Mouse (Mus musculus): ENCODE measurements at regions not wholly inside any gene's neighbourhood (a gene's known extent, or its start where the extent isn't known, plus 50 kb on each side); places are given as distances from the start of the nearest gene placed in this dataset.

DNA sequence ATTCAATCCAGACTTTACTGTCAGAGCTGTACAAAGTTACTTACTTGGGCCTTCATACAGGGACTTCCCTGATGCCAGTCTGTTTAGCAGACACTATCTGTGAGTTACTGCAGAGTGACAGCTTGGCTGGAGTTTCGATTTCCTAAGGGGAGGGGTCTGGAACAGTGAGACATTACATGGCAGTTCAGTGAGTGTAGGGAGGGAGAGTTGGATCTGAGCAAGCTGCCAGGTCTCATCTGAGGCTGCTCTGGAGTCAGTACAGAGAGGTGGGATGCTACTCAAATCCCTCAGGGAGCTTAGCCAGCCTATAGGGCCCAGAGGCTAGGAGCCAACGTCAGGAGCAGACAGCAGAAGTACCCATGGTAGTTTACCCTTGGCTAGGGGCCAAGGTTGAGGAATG, 1329.8 kb upstream of the Nr2f1 start:
- H3K9me3 ChIP-seq, result no peaks in the 10 kb centered on the region
- no peaks in the 10 kb centered on the region for H3K27me3 ChIP-seq (replicated peaks)
- H3K4me2 ChIP-seq, result no peak overlapping the region
- ATAC-seq (ENCODE audit: extremely low read depth, insufficient number of reproducible peaks, low FRiP score, low TSS enrichment), result 0 out of 2 replicates have a peak, but pooled peaks have one; percentile 14
- H3K27ac ChIP-seq (replicated peaks), result no peak overlapping the region
- H3K4me3 ChIP-seq, result no peak overlapping the region
- 20% methylated on average over 2 of the region's 2 CpGs for WGBS
- H3K4me1 ChIP-seq, result peaks cover 4% of the 10 kb centered on the region; the same call in 1 of the 2 replicates
- no peak overlapping the region for H3K9ac ChIP-seq
- no peaks in the 10 kb centered on the region for H3K36me3 ChIP-seq

DNA sequence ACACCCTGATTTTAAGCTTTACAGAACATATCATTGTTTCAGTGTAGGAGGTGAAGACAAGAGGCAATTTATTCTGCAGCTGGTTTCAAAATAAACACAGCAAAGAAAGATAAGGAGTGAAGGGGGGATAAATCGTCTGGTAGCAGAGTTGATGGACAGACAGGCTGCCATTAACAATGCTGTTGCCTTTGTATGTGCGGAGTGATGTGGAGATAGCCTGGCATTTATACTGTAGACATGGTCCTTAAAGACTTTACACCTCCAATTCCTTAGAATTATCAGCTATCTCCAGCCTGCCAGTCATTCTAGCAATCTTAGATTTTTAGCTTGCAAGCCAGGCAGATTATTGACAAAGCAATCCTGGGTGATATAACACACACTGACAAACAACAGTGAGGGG, 1332.5 kb upstream of the Arrdc3 start:
- 4% methylated on average over 2 of the region's 2 CpGs for WGBS
- Histone ChIP-seq H3K36me3 (no peaks in the 10 kb centered on the region), H3K9ac (no peak overlapping the region), H3K27ac (replicated peaks) (no peak overlapping the region), H3K4me1 (peaks cover 7% of the 10 kb centered on the region), H3K27me3 (replicated peaks) (no peaks in the 10 kb centered on the region), H3K4me3 (no peak overlapping the region), H3K4me2 (no peak overlapping the region), H3K9me3 (no peaks in the 10 kb centered on the region)
- ATAC-seq (ENCODE audit: extremely low read depth, insufficient number of reproducible peaks, low FRiP score, low TSS enrichment), result no peak

- Histone ChIP-seq H3K27ac (replicated peaks) (no peak overlapping the region), H3K9me3 (no peaks in the 10 kb centered on the region), H3K9ac (no peak overlapping the region), H3K4me1 (peaks cover 5% of the 10 kb centered on the region), H3K4me3 (no peak overlapping the region), H3K27me3 (replicated peaks) (no peaks in the 10 kb centered on the region), H3K4me2 (no peak overlapping the region), H3K36me3 (no peaks in the 10 kb centered on the region)
- 57% methylated on average over 3 of the region's 3 CpGs for WGBS
- no peak for ATAC-seq (ENCODE audit: extremely low read depth, insufficient number of reproducible peaks, low FRiP score, low TSS enrichment)
Measured at GRCm38 (mm10) chr13:79555572-79556280, 1327.5 kb upstream of the Arrdc3 start.
